Mouse (Mus musculus) bone marrow macrophage, adult 2 months (primary cell): ENCODE measurements around the gene Rnf38.

ENCODE experiments used
- CTCF ChIP-seq: IDR thresholded peaks from 2 replicates; pipeline ENCODE4 v1.5.1; 2012; ENCODE audit warnings: low read depth, mild to moderate bottlenecking, low read length, moderate library complexity
- POLR2A ChIP-seq: IDR thresholded peaks from 2 replicates; pipeline ENCODE4 v1.6.1; 2012; ENCODE audit warnings: mild to moderate bottlenecking, low read depth, low read length, borderline replicate concordance

DNA sequence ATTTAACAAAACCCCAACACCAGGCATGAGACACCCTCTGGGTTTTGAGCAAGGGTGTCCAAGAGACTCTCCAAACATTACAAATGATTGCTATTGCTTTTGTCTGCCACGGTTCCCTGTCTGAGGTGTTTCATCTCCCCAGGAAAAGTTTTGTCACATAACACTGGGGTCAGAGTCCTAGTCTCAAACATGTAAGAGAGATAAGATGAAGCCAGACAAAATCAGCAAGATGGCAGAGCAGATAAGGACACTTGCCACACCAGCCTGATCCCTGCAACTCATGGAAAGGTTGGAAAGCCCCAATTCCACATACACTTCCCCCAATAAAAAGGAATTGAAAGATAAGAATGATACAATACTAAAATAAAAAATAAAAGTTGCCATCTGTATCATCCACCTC is 49.7 kb downstream of the Rnf38 start:
- TF ChIP-seq POLR2A, result no peak
- TF ChIP-seq CTCF, result no peak
